ENCODE assay signal across 15 mouse cellular contexts in the genomic region with DNA sequence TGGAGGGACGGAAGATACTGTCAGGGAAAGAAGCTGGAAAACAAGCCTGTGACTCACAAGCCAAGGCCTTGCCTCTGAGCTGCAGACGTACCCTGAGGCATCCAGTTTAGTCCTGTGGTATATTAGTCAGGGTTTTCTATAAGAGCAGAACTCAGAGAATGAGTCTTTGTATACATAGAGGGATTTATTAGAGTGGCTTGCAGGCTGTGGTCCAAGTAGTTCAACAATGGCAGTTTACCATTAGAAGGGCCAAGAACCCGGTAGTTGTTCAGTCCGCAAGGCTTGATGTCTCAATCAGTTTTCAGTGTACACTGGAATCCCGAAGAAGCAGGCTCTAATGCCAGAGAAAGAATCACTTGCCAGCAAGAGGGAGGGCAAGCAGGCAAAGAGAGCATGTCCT.
DNase-seq lines count a peak whose midpoint lies in the region; ATAC-seq and TF ChIP-seq lines count a peak whose summit lies in the region.
"Had no signal": no experiment of that assay in that cellular context is flagged by ENCODE, and none has a peak within 500 bp of the region (broad histone marks: within the 10 kb centered on the region; RNA-seq: fewer than 3 reads in every experiment).

No protein-coding gene starts in this region.

- 54% methylated on average over 5 of the region's 5 CpGs for WGBS in hindbrain, postnatal 0 days
- 78% methylated on average over 5 of the region's 5 CpGs for WGBS in hindbrain, embryonic 13.5 days
- WGBS in olfactory bulb, adult 2 months, result 50% methylated on average over 5 of the region's 5 CpGs
- WGBS in kidney, embryonic 15.5 days, result 90% methylated on average over 5 of the region's 5 CpGs

- no peaks in the 10 kb centered on the region for H3K79me2 ChIP-seq in C2C12 (ENCODE audit: control insufficient read depth, insufficient read depth)

- TF ChIP-seq CTCF in hindbrain, postnatal 0 days (IDR thresholded peaks at IDR 0.05; ENCODE audit: low read depth), result no peak
- no peak for TF ChIP-seq CTCF in C2C12 (IDR thresholded peaks at IDR 0.05; ENCODE audit: control insufficient read depth, insufficient read depth, insufficient read length)
- TF ChIP-seq CTCF in olfactory bulb, adult 2 months (IDR thresholded peaks at IDR 0.05; ENCODE audit: insufficient read depth, low read depth, low read length), result no peak

- no peak overlapping the region for H3K27ac ChIP-seq in hindbrain, postnatal 0 days
- no peak overlapping the region for H3K27ac ChIP-seq in hindbrain, embryonic 13.5 days
- H3K27ac ChIP-seq in olfactory bulb, adult 2 months (ENCODE audit: insufficient read depth, low read depth, low read length), result peak overlapping the region; percentile 26; the same call in 1 of the 2 replicates
- no peak overlapping the region for H3K27ac ChIP-seq in kidney, embryonic 15.5 days
- H3K27ac ChIP-seq: forebrain, embryonic 12.5 days; intestine, embryonic 15.5 days; liver, embryonic 12.5 days; lung, embryonic 15.5 days had no signal

- H3ac ChIP-seq in C2C12 (ENCODE audit: control insufficient read depth, insufficient read length, low read depth), result peak overlapping the region; percentile 21

- H3K79me3 ChIP-seq in C2C12 (ENCODE audit: low read depth), result no peaks in the 10 kb centered on the region

- no peak overlapping the region for H3K9ac ChIP-seq in hindbrain, postnatal 0 days (replicated peaks; ENCODE audit: low read length)
- H3K9ac ChIP-seq in hindbrain, embryonic 13.5 days, result no peak overlapping the region
- no peak overlapping the region for H3K9ac ChIP-seq in kidney, embryonic 15.5 days
- H3K9ac ChIP-seq: forebrain, embryonic 12.5 days; intestine, embryonic 15.5 days; liver, embryonic 12.5 days; lung, embryonic 15.5 days had no signal

- 0 out of 2 replicates have a peak, but pooled peaks cover 8% of the 10 kb centered on the region for H3K4me1 ChIP-seq in hindbrain, postnatal 0 days (ENCODE audit: insufficient read depth, low read length)
- H3K4me1 ChIP-seq in hindbrain, embryonic 13.5 days (replicated peaks), result peaks cover 19% of the 10 kb centered on the region
- H3K4me1 ChIP-seq in olfactory bulb, adult 2 months (ENCODE audit: control insufficient read depth, insufficient read depth, low read length), result peaks cover 19% of the 10 kb centered on the region
- H3K4me1 ChIP-seq in kidney, embryonic 15.5 days, result peaks cover 19% of the 10 kb centered on the region

- H3K36me3 ChIP-seq in hindbrain, postnatal 0 days (ENCODE audit: insufficient read depth, low read length), result no peaks in the 10 kb centered on the region
- H3K36me3 ChIP-seq in hindbrain, embryonic 13.5 days, result no peaks in the 10 kb centered on the region
- H3K36me3 ChIP-seq in C2C12 (ENCODE audit: control insufficient read depth, insufficient read depth), result no peaks in the 10 kb centered on the region
- H3K36me3 ChIP-seq in kidney, embryonic 15.5 days, result no peaks in the 10 kb centered on the region
- H3K36me3 ChIP-seq: forebrain, embryonic 12.5 days; intestine, embryonic 15.5 days; lung, embryonic 15.5 days had no signal

- H3K9me3 ChIP-seq in hindbrain, postnatal 0 days (ENCODE audit: low read length), result no peaks in the 10 kb centered on the region
- H3K9me3 ChIP-seq in hindbrain, embryonic 13.5 days, result no peaks in the 10 kb centered on the region
- no peaks in the 10 kb centered on the region for H3K9me3 ChIP-seq in kidney, embryonic 15.5 days (replicated peaks)
- H3K9me3 ChIP-seq: intestine, embryonic 15.5 days; lung, embryonic 15.5 days had no signal

- no peak for TF ChIP-seq POLR2A in olfactory bulb, adult 2 months (IDR thresholded peaks at IDR 0.05; ENCODE audit: insufficient read depth, low read depth, low read length)

- peak; percentile 42 for DNase-seq in hindbrain, postnatal 0 days (ENCODE audit: low spot score)
- peak; percentile 91 for DNase-seq in adipocyte (ENCODE audit: low spot score)
- no peak for DNase-seq in frontal cortex, postnatal 10 days (ENCODE audit: low spot score in 2 of 2)
- DNase-seq: kidney, postnatal 25 days; thymus, adult 18-20 months had no signal

- no peak overlapping the region for H3K4me2 ChIP-seq in hindbrain, postnatal 0 days (ENCODE audit: low read depth, low read length)
- H3K4me2 ChIP-seq in hindbrain, embryonic 13.5 days, result no peak overlapping the region
- no peak overlapping the region for H3K4me2 ChIP-seq in kidney, embryonic 15.5 days
- H3K4me2 ChIP-seq: forebrain, embryonic 12.5 days; intestine, embryonic 15.5 days; liver, embryonic 12.5 days; lung, embryonic 15.5 days had no signal

- H3K4me3 ChIP-seq in hindbrain, postnatal 0 days (ENCODE audit: low read length), result no peak overlapping the region
- no peak overlapping the region for H3K4me3 ChIP-seq in hindbrain, embryonic 13.5 days
- H3K4me3 ChIP-seq in C2C12 (ENCODE audit: insufficient read depth, poor library complexity, severe bottlenecking), result no peak overlapping the region
- H3K4me3 ChIP-seq in olfactory bulb, adult 2 months (ENCODE audit: insufficient read depth, low read depth, low read length), result no peak overlapping the region
- H3K4me3 ChIP-seq in kidney, embryonic 15.5 days (replicated peaks), result no peak overlapping the region
- H3K4me3 ChIP-seq: forebrain, embryonic 12.5 days; intestine, embryonic 15.5 days; liver, embryonic 12.5 days; lung, embryonic 15.5 days had no signal

- no peak for ATAC-seq in hindbrain, postnatal 0 days
- ATAC-seq in hindbrain, embryonic 13.5 days (ENCODE audit: low FRiP score), result no peak
- no peak for ATAC-seq in kidney, embryonic 15.5 days (replicated peaks; ENCODE audit: low FRiP score)
- ATAC-seq: intestine, embryonic 15.5 days; liver, embryonic 12.5 days had no signal

- no peaks in the 10 kb centered on the region for H3K27me3 ChIP-seq in hindbrain, postnatal 0 days (ENCODE audit: insufficient read depth, low read length)
- no peaks in the 10 kb centered on the region for H3K27me3 ChIP-seq in hindbrain, embryonic 13.5 days
- no peaks in the 10 kb centered on the region for H3K27me3 ChIP-seq in C2C12 (ENCODE audit: control insufficient read depth, insufficient read depth, insufficient read length)
- H3K27me3 ChIP-seq in kidney, embryonic 15.5 days, result no peaks in the 10 kb centered on the region
- H3K27me3 ChIP-seq: CH12.LX; forebrain, embryonic 12.5 days; intestine, embryonic 15.5 days; liver, embryonic 12.5 days; lung, embryonic 15.5 days; megakaryocyte, embryonic 14.5 days had no signal

TF ChIP-seq in C2C12, 6 proteins besides CTCF, POLR2A, EP300 and RAD21:
- no peak for TF ChIP-seq MYOD1 (IDR thresholded peaks at IDR 0.05; ENCODE audit: control insufficient read depth, insufficient read length, low read depth)
- TF ChIP-seq FOSL1 (IDR thresholded peaks at IDR 0.05; ENCODE audit: insufficient read depth, low read length, poor library complexity, severe bottlenecking), result peak; percentile 52

Comparison
In these comparisons a context has a peak if more than half of its experiments do, and no peak if none do; other contexts are left out.
1. DNase-seq: peak in hindbrain, postnatal 0 days (single experiment) and adipocyte (single experiment); none in frontal cortex, postnatal 10 days (0 of 2).